ENCODE assay signal across 8 mouse cellular contexts in genomic region chrX:168795859-168796848, GRCm38 (mm10). TPM values are rescaled to one million over a fixed set of nuclear protein-coding genes. Genes with fewer than 3 reads are reported as not detected.
A peak's percentile ranks its signal among the peaks of the same experiment; 100 is the strongest.
DNase-seq lines count a peak whose midpoint lies in the region; ATAC-seq lines count a peak whose summit lies in the region.

No protein-coding gene starts in this region.

- WGBS in embryonic facial prominence, embryonic 12.5 days = 26% methylated on average over 52 of the region's 55 CpGs
- WGBS in heart, embryonic 15.5 days = 15% methylated on average over 55 of the region's 55 CpGs
- WGBS in midbrain, embryonic 11.5 days = 24% methylated on average over 55 of the region's 55 CpGs

- peak overlapping the region; percentile 40 for H3K9ac ChIP-seq in embryonic facial prominence, embryonic 12.5 days
- H3K9ac ChIP-seq in heart, embryonic 15.5 days = peak overlapping the region; percentile 64
- peak overlapping the region; percentile 42; the same call in 1 of the 2 replicates for H3K9ac ChIP-seq in midbrain, embryonic 11.5 days (ENCODE audit: low read length)

- H3K4me2 ChIP-seq in embryonic facial prominence, embryonic 12.5 days (replicated peaks) = peak overlapping the region; percentile 73
- H3K4me2 ChIP-seq in heart, embryonic 15.5 days = peak overlapping the region; percentile 84
- H3K4me2 ChIP-seq in midbrain, embryonic 11.5 days = peak overlapping the region; percentile 68

- DNase-seq in right cerebral cortex, adult 18-20 months = peak; percentile 0
- no peak for DNase-seq in right cerebral cortex, postnatal 36 days (ENCODE audit: low spot score in 2 of 2)
- DNase-seq in kidney, postnatal 25 days = peak; percentile 2 to 38
- peak; percentile 92 for DNase-seq in midbrain, embryonic 11.5 days (ENCODE audit: low spot score, missing footprints)
- no peak for DNase-seq in thymus, postnatal 10 days (ENCODE audit: low spot score in 2 of 2)
- DNase-seq in frontal cortex, postnatal 10 days (ENCODE audit: low spot score in 2 of 2) = no peak

- H3K4me1 ChIP-seq in embryonic facial prominence, embryonic 12.5 days = no peaks in the 10 kb centered on the region
- H3K4me1 ChIP-seq in heart, embryonic 15.5 days (replicated peaks) = no peaks in the 10 kb centered on the region
- H3K4me1 ChIP-seq in midbrain, embryonic 11.5 days (ENCODE audit: control insufficient read depth, insufficient read depth, low read length) = no peaks in the 10 kb centered on the region

- H3K27ac ChIP-seq in embryonic facial prominence, embryonic 12.5 days = no peak overlapping the region
- H3K27ac ChIP-seq in heart, embryonic 15.5 days = peak overlapping the region; percentile 81
- no peak overlapping the region for H3K27ac ChIP-seq in midbrain, embryonic 11.5 days (ENCODE audit: low read depth, low read length)

- no peaks in the 10 kb centered on the region for H3K36me3 ChIP-seq in embryonic facial prominence, embryonic 12.5 days
- no peaks in the 10 kb centered on the region for H3K36me3 ChIP-seq in heart, embryonic 15.5 days
- no peaks in the 10 kb centered on the region for H3K36me3 ChIP-seq in midbrain, embryonic 11.5 days (ENCODE audit: control insufficient read depth, insufficient read depth, low read length)

- H3K4me3 ChIP-seq in embryonic facial prominence, embryonic 12.5 days = peak overlapping the region; percentile 40
- peak overlapping the region; percentile 51 for H3K4me3 ChIP-seq in heart, embryonic 15.5 days
- H3K4me3 ChIP-seq in midbrain, embryonic 11.5 days (ENCODE audit: low read depth, low read length) = peak overlapping the region; percentile 34

- ATAC-seq in embryonic facial prominence, embryonic 12.5 days (ENCODE audit: insufficient number of reproducible peaks, insufficient read depth, low FRiP score, low TSS enrichment) = no peak
- no peak; the same call in 1 of the 2 replicates for ATAC-seq in heart, embryonic 15.5 days (replicated peaks; ENCODE audit: insufficient number of reproducible peaks, insufficient read depth, low FRiP score, low read depth)
- peak; percentile 65 for ATAC-seq in midbrain, embryonic 11.5 days (ENCODE audit: low FRiP score)

- H3K27me3 ChIP-seq in embryonic facial prominence, embryonic 12.5 days = peaks cover 36% of the 10 kb centered on the region
- H3K27me3 ChIP-seq in heart, embryonic 15.5 days = peaks cover 6% of the 10 kb centered on the region; the same call in 1 of the 2 replicates
- peaks cover 32% of the 10 kb centered on the region for H3K27me3 ChIP-seq in midbrain, embryonic 11.5 days (ENCODE audit: control insufficient read depth, insufficient read depth, low read length)

- no peaks in the 10 kb centered on the region for H3K9me3 ChIP-seq in embryonic facial prominence, embryonic 12.5 days
- no peaks in the 10 kb centered on the region for H3K9me3 ChIP-seq in heart, embryonic 15.5 days (replicated peaks)
- H3K9me3 ChIP-seq in midbrain, embryonic 11.5 days (ENCODE audit: control insufficient read depth, low read length) = no peaks in the 10 kb centered on the region

RNA-seq across cellular contexts. Expression of gene Arhgap6, which starts 1.3 kb away (rescaled TPM):
- 1.8 and 2.7 TPM in 2 replicates for polyA plus RNA-seq in embryonic facial prominence, embryonic 12.5 days (2016; fragmentation: Nextera tagmentation; extraction: Ambion mirVana)
- 6.5 and 6.6 TPM in 2 replicates for polyA plus RNA-seq in heart, embryonic 15.5 days (2015; fragmentation: Nextera tagmentation; extraction: Ambion mirVana)
- 0.91 and 1.0 TPM in 2 replicates for polyA plus RNA-seq in midbrain, embryonic 11.5 days (2014; fragmentation: Nextera tagmentation; extraction: Ambion mirVana)

Comparison
In these comparisons a context has a peak if more than half of its experiments do, and no peak if none do; other contexts are left out.
1. DNase-seq: peak in right cerebral cortex, adult 18-20 months (single experiment), kidney, postnatal 25 days (2 of 2) and midbrain, embryonic 11.5 days (single experiment); none in right cerebral cortex, postnatal 36 days (0 of 2), thymus, postnatal 10 days (0 of 2) and frontal cortex, postnatal 10 days (0 of 2).
2. Peak in every context shown above with its lines, with median percentiles within 50 percentile points of each other: H3K4me2 ChIP-seq, H3K4me3 ChIP-seq and H3K9ac ChIP-seq.